Mouse (Mus musculus): ENCODE results near the gene Ptpn11. TPM values are rescaled to one million over a fixed set of nuclear protein-coding genes. Genes with fewer than 3 reads are reported as not detected.

Ptpn11 gene
- total RNA-seq, 2 experiments from 2014 or later, result 62.2 to 62.4 TPM

GRCm38 (mm10) chr5:121190210-121190835, 874 bp downstream of the Ptpn11 start:
- DNase-seq, result no peak
- intact Hi-C loops (cut with DNase I; ENCODE audit: low total_unique reads), result no loop called here

GRCm38 (mm10) chr5:121189182-121189581, 2.0 kb downstream of the Ptpn11 start:
- intact Hi-C loops (cut with DNase I; ENCODE audit: low total_unique reads), result no loop called here
- no peak for DNase-seq

DNA sequence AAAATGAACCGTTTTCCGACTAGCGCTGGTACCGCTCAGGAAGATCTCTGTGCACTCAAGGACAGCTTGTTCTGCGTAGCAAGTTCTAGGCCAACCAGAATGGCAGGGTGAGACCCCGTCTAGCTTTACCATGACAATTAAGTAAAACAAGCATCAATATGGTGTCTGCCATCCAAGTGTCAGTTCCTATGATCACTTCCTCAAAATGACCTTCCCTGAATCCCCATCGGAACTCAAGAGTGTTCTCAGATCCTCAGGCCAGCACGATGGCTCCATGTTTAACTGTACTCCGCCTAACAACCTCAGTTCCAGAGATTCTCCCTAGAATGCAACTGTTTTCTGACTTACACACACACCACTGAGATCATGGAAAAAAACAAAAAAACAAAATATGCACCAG, 2.9 kb downstream of the Ptpn11 start:
- intact Hi-C loops (cut with DNase I; ENCODE audit: low total_unique reads), result no loop called here
- DNase-seq, result no peak

GRCm38 (mm10) chr5:121187580-121188001, 3.6 kb downstream of the Ptpn11 start:
- intact Hi-C loops (cut with DNase I; ENCODE audit: low total_unique reads), result no loop called here
- no peak for DNase-seq

- no peak for DNase-seq
- intact Hi-C loops (cut with DNase I; ENCODE audit: low total_unique reads), result no loop called here
Measured at GRCm38 (mm10) chr5:121184945-121185551, 6.1 kb downstream of the Ptpn11 start.

- no peak for DNase-seq
- intact Hi-C loops (cut with DNase I; ENCODE audit: low total_unique reads), result no loop called here
Measured at GRCm38 (mm10) chr5:121184375-121184774, 6.8 kb downstream of the Ptpn11 start.

DNA sequence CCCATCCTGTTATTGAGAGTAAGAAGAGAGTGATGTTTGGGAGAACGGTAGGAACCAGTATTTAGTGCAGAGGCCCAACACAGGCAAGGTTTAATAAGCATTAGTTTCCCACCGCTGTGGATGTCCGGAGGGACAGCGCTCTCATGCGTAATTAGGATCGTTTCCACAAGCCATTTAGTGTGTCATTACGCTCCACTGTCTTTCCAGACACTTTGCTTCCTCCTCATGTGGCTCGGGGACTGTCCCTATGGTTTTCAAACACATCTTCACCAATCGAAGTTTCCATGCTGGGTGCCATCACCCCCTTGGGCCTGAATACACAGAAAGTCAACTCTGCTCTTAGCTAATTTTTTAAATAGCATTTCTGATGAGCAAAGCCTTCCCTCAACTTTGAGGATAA, 7.9 kb downstream of the Ptpn11 start:
- intact Hi-C loops (cut with DNase I; ENCODE audit: low total_unique reads), result no loop called here
- no peak for DNase-seq

DNA sequence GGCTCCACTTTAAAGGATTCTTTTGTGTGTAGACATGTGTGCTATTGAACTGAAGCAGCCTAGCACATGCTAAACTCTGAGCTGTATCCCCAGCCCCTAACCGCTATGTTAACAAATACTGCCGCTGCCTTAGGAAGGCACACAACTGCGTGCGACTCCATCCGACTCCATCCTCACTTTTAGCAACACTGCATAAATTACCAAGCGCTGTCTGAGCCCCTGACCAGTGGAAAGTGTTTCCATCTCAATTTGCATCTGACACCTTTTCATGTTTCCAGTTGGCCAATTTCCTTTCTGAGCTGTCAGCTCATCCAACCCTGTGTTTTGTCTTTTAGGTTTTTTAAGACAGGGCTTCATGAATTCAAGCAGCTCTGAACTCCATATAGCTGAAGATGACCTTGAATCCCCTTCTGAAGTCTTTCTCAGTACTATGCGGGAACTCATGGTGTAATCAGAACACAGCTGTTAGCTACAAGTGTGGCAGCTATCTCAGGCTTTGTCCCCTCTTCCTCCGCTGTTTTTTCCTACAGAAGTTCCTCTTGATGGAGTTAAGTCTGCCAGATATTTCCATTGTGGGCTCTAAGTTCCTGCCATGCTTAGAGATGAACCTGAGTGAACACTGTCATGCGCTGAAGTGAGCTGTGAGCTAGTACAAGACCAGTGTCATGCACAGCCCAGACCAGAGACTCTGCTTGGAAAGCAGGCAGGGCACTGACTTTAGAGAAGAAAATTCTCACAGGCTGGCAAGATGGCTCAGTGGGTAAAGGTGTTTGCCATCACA, 11.9 kb downstream of the Ptpn11 start:
- intact Hi-C loops (cut with DNase I; ENCODE audit: low total_unique reads), result no loop called here
- DNase-seq, result no peak

GRCm38 (mm10) chr5:121172835-121173234, 18.4 kb downstream of the Ptpn11 start:
- no peak for DNase-seq
- intact Hi-C loops (cut with DNase I; ENCODE audit: low total_unique reads), result no loop called here

DNA sequence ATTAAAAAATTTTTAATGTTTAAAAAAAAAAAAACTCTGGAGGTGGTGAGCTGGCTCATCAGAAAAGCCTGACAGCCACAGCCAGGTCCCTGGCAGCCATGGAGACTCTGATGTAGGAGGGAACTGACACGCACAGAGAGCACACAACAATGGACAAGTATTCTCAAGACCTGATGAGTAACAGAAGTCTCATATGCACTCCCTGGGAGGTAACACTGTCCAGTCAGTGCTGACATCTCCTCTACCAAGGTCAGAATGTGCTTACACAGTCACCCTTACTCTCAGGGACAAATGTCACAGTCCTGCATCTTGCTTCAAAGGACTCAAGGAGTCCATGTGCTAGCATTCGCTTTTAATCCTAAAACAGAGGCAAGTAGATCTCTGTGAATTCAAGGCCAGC, 21.6 kb downstream of the Ptpn11 start:
- intact Hi-C loops (cut with DNase I; ENCODE audit: low total_unique reads), result no loop called here
- DNase-seq, result no peak

DNA sequence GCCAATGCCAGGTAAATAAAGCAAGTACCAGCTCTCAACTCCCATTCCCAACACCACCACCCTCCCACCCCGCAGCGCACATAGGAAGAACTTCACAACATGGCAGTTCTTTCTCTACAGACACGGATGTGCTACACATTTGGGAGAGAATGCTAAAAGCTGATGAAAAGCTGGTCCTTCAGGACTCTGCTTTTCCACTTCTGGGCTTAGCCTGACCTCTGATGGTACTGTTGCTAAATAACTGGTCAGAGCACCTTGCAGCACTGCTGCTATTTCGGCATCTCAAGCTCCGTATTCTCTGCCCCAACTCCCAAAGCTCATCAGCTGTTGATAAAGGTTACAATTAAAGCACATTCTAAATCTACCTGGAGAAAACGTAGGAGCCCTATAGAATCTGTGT, 24.3 kb downstream of the Ptpn11 start:
- intact Hi-C loops (cut with DNase I; ENCODE audit: low total_unique reads), result no loop called here
- DNase-seq, result no peak

DNA sequence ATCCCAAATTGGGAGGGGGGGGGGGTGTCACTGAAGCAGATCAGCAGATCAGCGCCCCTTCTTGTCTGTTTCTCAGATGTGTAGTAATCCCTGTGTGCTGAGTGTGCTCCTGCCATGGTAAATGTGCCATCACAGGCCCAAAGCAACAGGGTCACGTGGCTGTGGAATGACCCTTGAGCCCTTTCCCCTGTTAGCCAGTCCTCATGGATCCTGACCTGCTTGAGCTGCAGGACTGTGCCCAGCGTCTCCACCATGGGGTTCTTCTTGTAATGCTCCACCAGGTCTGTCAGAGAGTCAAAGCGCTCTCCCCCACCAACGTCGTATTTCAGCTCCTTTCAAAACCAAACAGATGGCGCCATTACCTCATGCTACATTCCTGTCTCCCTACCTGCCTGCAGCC, 28.3 kb downstream of the Ptpn11 start:
- intact Hi-C loops (cut with DNase I; ENCODE audit: low total_unique reads), result no loop called here
- DNase-seq, result no peak

DNA sequence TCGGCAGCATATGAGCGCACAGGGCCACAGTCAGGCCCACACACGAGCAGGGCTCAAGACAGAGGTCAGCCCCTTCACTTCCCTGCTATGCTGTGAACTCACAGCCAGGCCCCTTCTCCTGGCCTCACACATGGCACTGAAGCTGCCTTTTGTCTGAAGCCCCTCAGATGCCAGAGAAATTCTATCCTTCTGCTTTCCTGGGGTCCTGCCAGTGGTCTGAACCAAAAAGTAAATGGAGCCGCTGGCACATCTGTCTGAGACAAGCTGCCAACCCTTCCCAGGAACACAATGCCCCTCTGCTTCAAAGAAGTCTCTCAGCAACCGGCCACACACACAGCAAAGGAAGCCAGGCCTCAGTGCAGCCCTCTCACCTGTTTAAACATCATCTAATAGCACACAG, 28.9 kb downstream of the Ptpn11 start:
- peak; percentile 24 for DNase-seq
- intact Hi-C loops (cut with DNase I; ENCODE audit: low total_unique reads), result no loop called here

GRCm38 (mm10) chr5:121158966-121159365, 32.2 kb downstream of the Ptpn11 start:
- DNase-seq, result no peak
- intact Hi-C loops (cut with DNase I; ENCODE audit: low total_unique reads), result no loop called here

DNA sequence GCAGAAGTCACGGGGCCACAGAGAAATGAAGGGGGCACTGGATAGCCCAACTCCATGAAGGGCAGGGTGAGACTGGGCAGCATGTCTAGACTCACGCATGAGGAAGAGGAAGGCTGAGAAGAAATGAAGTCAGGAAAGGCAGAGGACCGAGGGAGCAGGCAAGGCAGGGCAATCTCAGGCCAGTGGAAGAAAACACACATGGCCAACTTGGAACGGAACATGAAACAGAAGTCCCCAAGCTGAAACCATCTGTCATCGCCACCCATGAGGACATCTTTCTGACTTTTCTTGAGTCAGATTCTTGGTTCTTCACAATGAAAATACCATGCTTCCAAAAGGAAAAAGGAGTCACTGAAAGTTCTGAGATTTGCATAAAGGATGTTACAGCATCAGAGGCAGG, 33.7 kb downstream of the Ptpn11 start:
- DNase-seq, result no peak
- intact Hi-C loops (cut with DNase I; ENCODE audit: low total_unique reads), result no loop called here

- no peak for DNase-seq
- intact Hi-C loops (cut with DNase I; ENCODE audit: low total_unique reads), result no loop called here
Measured at GRCm38 (mm10) chr5:121157017-121157416, 34.2 kb downstream of the Ptpn11 start.

GRCm38 (mm10) chr5:121156121-121156520, 35.1 kb downstream of the Ptpn11 start:
- intact Hi-C loops (cut with DNase I; ENCODE audit: low total_unique reads), result no loop called here
- DNase-seq, result no peak

DNA sequence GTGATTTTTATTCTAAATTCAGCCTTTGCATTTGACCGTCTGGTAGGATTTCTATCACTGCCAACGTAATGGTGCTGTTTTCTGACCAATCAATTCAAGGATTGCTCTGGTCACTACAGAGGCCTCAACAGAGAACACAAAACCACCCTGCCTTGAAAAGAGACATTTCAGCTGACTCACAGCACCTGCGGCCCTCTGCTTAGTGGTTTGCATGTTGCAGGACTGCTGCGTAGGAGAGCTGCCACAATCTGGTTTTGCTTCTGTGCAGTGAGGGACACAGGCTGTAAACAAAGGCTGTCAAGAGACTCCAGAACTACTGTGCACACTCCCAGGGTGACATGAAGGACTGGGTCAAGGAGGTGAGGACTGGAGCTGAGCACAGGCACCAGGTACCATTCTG, 40.5 kb downstream of the Ptpn11 start:
- DNase-seq, result no peak
- intact Hi-C loops (cut with DNase I; ENCODE audit: low total_unique reads), result no loop called here

- DNase-seq, result no peak
- intact Hi-C loops (cut with DNase I; ENCODE audit: low total_unique reads), result no loop called here
Measured at GRCm38 (mm10) chr5:121149246-121149645, 42.0 kb downstream of the Ptpn11 start.

DNA sequence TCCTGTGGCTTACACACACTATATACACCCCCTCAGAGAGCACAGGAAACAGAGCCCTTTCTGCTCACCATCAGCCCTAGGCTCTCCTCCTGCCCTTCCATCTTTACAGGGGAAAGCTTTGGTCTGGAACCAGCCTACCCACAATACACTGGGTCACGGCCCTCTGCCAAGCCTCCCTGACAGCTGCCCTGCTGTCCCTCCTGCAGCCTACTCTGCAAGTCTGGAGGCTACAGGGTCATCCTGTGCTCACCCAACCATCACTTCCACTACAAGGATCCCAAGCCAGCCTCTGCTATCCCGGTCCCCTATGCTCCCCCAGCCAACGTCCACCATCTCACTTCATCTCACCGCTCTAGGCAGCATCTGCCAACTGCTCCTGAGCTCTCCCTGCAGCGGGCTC, 44.9 kb downstream of the Ptpn11 start:
- DNase-seq, result peak; percentile 49
- intact Hi-C loops (cut with DNase I; ENCODE audit: low total_unique reads), result no loop called here

- DNase-seq, result no peak
- intact Hi-C loops (cut with DNase I; ENCODE audit: low total_unique reads), result no loop called here
Measured at GRCm38 (mm10) chr5:121145609-121146008, 45.6 kb downstream of the Ptpn11 start.
